Mouse (Mus musculus): ENCODE results near the gene 1700023F06Rik. TPM values are rescaled to one million over a fixed set of nuclear protein-coding genes. Genes with fewer than 3 reads are reported as not detected.
"Not testable (repeated sequence)": the region's sequence is repeated elsewhere in the genome, so short reads cannot be mapped to it uniquely, and the experiment has no call there.

1700023F06Rik gene
- total RNA-seq, 2 experiments from 2014 or later = 0.27 TPM; not detected in 1

GRCm38 (mm10) chr11:103222718-103223117 lies 14.4 kb upstream of the 1700023F06Rik start:
- DNase-seq = not testable (repeated sequence)

GRCm38 (mm10) chr11:103221437-103221836 lies 13.1 kb upstream of the 1700023F06Rik start:
- DNase-seq = no peak

GRCm38 (mm10) chr11:103219995-103220394 lies 11.6 kb upstream of the 1700023F06Rik start:
- DNase-seq = no peak

- DNase-seq = no peak
Observed at GRCm38 (mm10) chr11:103219259-103219658, 10.9 kb upstream of the 1700023F06Rik start.

- no peak for DNase-seq
Observed at GRCm38 (mm10) chr11:103218517-103218901, 10.2 kb upstream of the 1700023F06Rik start.

- peak; percentile 71 for DNase-seq
Observed at GRCm38 (mm10) chr11:103217790-103218516, 9.6 kb upstream of the 1700023F06Rik start, which contains the start of gene Spata32. TSS of gene Spata32 (minus strand) at chr11:103218432.

- no peak for DNase-seq
Observed at GRCm38 (mm10) chr11:103215355-103215754, 7.0 kb upstream of the 1700023F06Rik start.

GRCm38 (mm10) chr11:103213712-103214111 lies 5.4 kb upstream of the 1700023F06Rik start:
- no peak for DNase-seq

GRCm38 (mm10) chr11:103210291-103210690 lies 1.9 kb upstream of the 1700023F06Rik start:
- DNase-seq = no peak

- DNase-seq = no peak
Observed at GRCm38 (mm10) chr11:103206203-103206602, 2.2 kb downstream of the 1700023F06Rik start.

GRCm38 (mm10) chr11:103202376-103202775 lies 6.0 kb downstream of the 1700023F06Rik start:
- no peak for DNase-seq

- peak; percentile 81 for DNase-seq
Observed at GRCm38 (mm10) chr11:103201664-103202063, 6.7 kb downstream of the 1700023F06Rik start.

- peak; percentile 72 for DNase-seq
Observed at GRCm38 (mm10) chr11:103198911-103199803, 9.2 kb downstream of the 1700023F06Rik start.

GRCm38 (mm10) chr11:103198339-103198738 lies 10.0 kb downstream of the 1700023F06Rik start:
- no peak for DNase-seq

- no peak for DNase-seq
Observed at GRCm38 (mm10) chr11:103197340-103197739, 11.0 kb downstream of the 1700023F06Rik start.

- no peak for DNase-seq
Observed at GRCm38 (mm10) chr11:103195656-103196055, 12.7 kb downstream of the 1700023F06Rik start.

- DNase-seq = no peak
Observed at GRCm38 (mm10) chr11:103195236-103195635, 13.1 kb downstream of the 1700023F06Rik start.

GRCm38 (mm10) chr11:103193825-103194168 lies 14.6 kb downstream of the 1700023F06Rik start:
- DNase-seq = no peak

- no peak for DNase-seq
Observed at GRCm38 (mm10) chr11:103192956-103193824, 15.2 kb downstream of the 1700023F06Rik start.

- DNase-seq = no peak
Observed at GRCm38 (mm10) chr11:103192230-103192955, 16.0 kb downstream of the 1700023F06Rik start.

- peak; percentile 71 for DNase-seq
Observed at GRCm38 (mm10) chr11:103184891-103185290, 23.5 kb downstream of the 1700023F06Rik start.
